Mouse (Mus musculus): ENCODE measurements around the gene Olfr1347. TPM values are rescaled to one million over a fixed set of nuclear protein-coding genes. Genes with fewer than 3 reads are reported as not detected.

The Olfr1347 gene
- polyA plus RNA-seq, 1 experiment from 2014 or later: not detected

DNA sequence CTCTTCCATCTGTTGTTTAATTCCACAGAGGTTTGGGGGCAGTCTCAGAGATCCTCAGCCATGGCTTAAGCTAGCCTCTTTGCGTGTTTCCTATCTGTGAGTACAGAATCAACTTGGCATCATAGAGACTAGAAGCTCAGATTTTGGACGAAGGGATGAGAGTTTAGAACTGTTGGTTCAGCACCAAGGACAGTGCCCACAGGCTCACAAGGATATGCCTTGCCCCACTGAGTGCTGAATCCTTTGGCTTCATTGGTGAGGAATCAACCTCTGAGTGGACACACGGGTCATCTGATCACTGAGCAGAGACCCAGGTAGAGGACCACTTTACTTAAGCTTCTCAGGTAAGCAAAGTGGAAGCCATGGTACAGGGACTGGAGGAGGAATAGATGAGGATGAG, 43.2 kb downstream of the Olfr1347 start:
- Histone ChIP-seq H3K4me3 (ENCODE audit: low read length) (no peak overlapping the region), H3K9me3 (replicated peaks; ENCODE audit: control insufficient read depth, low read length) (peaks cover 3% of the 10 kb centered on the region), H3K36me3 (ENCODE audit: control insufficient read depth, insufficient read depth) (no peaks in the 10 kb centered on the region), H3K27ac (ENCODE audit: low read length) (no peak overlapping the region), H3K4me2 (ENCODE audit: low read depth, low read length) (no peak overlapping the region), H3K27me3 (ENCODE audit: control insufficient read depth, insufficient read depth, low read length) (no peaks in the 10 kb centered on the region), H3K9ac (ENCODE audit: low read length) (no peak overlapping the region), H3K4me1 (ENCODE audit: control insufficient read depth, insufficient read depth, low read length) (no peaks in the 10 kb centered on the region)
- ATAC-seq (replicated peaks; ENCODE audit: extremely low read depth, insufficient read depth, low FRiP score): no peak
- 41% methylated on average over 3 of the region's 3 CpGs for WGBS

DNA sequence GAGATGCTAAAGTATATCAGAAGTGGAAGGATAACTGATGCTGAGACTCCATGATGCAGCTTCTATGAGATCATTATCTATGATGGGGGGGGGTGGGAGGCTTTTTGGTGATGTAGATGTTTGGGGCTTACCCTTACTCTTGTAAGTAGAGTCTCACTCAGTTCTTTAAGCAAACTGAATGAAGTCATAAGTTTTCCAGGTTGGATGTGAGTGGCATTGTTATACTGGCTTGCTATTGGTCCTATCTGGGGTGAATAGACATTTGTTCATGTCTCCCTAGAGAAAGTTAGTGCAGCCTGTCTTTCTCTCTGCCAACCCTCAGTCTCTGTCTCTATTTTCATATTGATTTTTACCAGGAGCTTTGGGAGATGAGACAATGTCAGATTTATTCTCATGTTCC, 43.7 kb downstream of the Olfr1347 start, which contains the start of gene Olfr1336:
Gene Olfr1336 (plus strand): TSS at position 301 of the 400 bp plus-strand sequence.
- H3K36me3 ChIP-seq (ENCODE audit: control insufficient read depth, insufficient read depth): no peaks in the 10 kb centered on the region
- H3K9ac ChIP-seq (ENCODE audit: low read length): no peak within 1 kb of the TSS
- ATAC-seq (replicated peaks; ENCODE audit: extremely low read depth, insufficient read depth, low FRiP score): no peak
- no peak within 1 kb of the TSS for H3K4me3 ChIP-seq (ENCODE audit: low read length)
- H3K27me3 ChIP-seq (ENCODE audit: control insufficient read depth, insufficient read depth, low read length): no peaks in the 10 kb centered on the region
- H3K4me2 ChIP-seq (ENCODE audit: low read depth, low read length): no peak within 1 kb of the TSS
- H3K9me3 ChIP-seq (replicated peaks; ENCODE audit: control insufficient read depth, low read length): peaks cover 3% of the 10 kb centered on the region
- H3K4me1 ChIP-seq (ENCODE audit: control insufficient read depth, insufficient read depth, low read length): no peaks in the 10 kb centered on the region
- no peak within 1 kb of the TSS for H3K27ac ChIP-seq (ENCODE audit: low read length)

DNA sequence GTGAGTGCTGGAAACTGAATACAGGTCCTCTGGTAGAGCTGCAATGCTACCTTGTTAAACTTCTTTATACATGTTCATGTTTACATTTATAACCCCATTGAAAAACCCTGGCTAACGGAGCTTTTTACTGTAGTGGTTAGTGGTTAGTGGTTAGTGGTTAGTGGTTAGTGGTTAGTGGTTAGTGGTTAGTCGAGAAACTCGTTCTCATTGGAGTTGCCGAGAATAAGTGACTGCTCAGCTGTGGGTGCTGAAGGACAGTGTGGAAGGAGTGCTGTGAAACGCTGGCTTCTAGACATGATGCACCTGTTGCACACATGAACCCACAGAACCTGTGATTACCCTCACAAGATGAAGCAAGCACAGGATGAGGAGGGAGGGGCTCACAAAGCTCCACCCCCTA, 51.8 kb downstream of the Olfr1347 start:
- H3K27ac ChIP-seq (ENCODE audit: low read length): no peak overlapping the region
- H3K4me3 ChIP-seq (ENCODE audit: low read length): no peak overlapping the region
- no peaks in the 10 kb centered on the region for H3K27me3 ChIP-seq (ENCODE audit: control insufficient read depth, insufficient read depth, low read length)
- H3K4me2 ChIP-seq (ENCODE audit: low read depth, low read length): no peak overlapping the region
- H3K4me1 ChIP-seq (ENCODE audit: control insufficient read depth, insufficient read depth, low read length): no peaks in the 10 kb centered on the region
- no peak for ATAC-seq (replicated peaks; ENCODE audit: extremely low read depth, insufficient read depth, low FRiP score)
- 71% methylated on average over 5 of the region's 5 CpGs for WGBS
- H3K9ac ChIP-seq (ENCODE audit: low read length): no peak overlapping the region
- peaks cover 3% of the 10 kb centered on the region; the same call in 1 of the 2 replicates for H3K9me3 ChIP-seq (replicated peaks; ENCODE audit: control insufficient read depth, low read length)
- H3K36me3 ChIP-seq (ENCODE audit: control insufficient read depth, insufficient read depth): no peaks in the 10 kb centered on the region

DNA sequence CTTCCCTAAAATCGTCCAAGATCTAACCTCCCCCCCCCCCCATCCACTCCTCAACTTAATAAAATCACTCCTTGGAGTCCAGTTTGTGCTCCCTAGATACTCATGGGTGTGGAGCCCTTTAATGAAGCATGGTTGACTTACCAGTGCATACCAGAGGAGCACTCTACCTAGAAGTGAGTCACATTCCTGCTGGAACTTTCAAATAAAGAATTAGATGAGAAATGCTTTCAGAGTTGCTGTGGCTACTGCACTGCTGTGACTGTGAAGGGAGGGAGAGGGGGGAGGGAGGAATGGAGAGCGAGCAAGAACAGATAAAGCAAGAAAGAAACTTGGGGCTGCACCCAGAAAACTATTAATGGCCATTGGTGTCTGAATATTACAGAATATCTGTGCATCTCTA, 58.4 kb downstream of the Olfr1347 start:
- H3K4me1 ChIP-seq (ENCODE audit: control insufficient read depth, insufficient read depth, low read length): no peaks in the 10 kb centered on the region
- no peaks in the 10 kb centered on the region for H3K27me3 ChIP-seq (ENCODE audit: control insufficient read depth, insufficient read depth, low read length)
- no peak overlapping the region for H3K4me2 ChIP-seq (ENCODE audit: low read depth, low read length)
- H3K9me3 ChIP-seq (replicated peaks; ENCODE audit: control insufficient read depth, low read length): peaks cover 2% of the 10 kb centered on the region; the same call in 1 of the 2 replicates
- no peak overlapping the region for H3K4me3 ChIP-seq (ENCODE audit: low read length)
- H3K36me3 ChIP-seq (ENCODE audit: control insufficient read depth, insufficient read depth): no peaks in the 10 kb centered on the region
- H3K9ac ChIP-seq (ENCODE audit: low read length): no peak overlapping the region
- H3K27ac ChIP-seq (ENCODE audit: low read length): no peak overlapping the region
- WGBS: 55% methylated on average over 2 of the region's 2 CpGs
- ATAC-seq (replicated peaks; ENCODE audit: extremely low read depth, insufficient read depth, low FRiP score): no peak

DNA sequence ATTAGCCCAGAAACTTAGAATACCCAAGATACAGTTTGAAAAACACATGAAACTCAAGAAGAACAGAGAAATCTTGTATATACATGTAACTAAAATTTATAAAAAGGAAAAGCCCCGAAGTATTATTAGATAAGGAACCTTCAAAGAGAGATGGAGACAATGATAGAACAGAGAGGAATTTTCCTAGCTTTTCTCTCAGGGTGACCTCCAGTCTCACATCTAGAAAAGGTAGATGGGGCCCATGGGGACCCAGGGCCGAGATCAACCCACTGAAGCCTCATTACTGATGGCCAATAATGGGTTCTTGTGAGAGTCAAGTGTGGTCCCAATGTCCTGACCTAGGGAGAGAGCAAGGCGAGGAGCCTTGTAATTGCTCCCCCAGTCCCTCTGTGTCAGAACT, 61.2 kb downstream of the Olfr1347 start, which contains the start of gene Olfr1344:
Gene Olfr1344 (plus strand): TSS at position 301 of the 400 bp plus-strand sequence.
- Histone ChIP-seq H3K4me1 (ENCODE audit: control insufficient read depth, insufficient read depth, low read length) (no peaks in the 10 kb centered on the region), H3K36me3 (ENCODE audit: control insufficient read depth, insufficient read depth) (no peaks in the 10 kb centered on the region), H3K27me3 (ENCODE audit: control insufficient read depth, insufficient read depth, low read length) (no peaks in the 10 kb centered on the region), H3K4me2 (ENCODE audit: low read depth, low read length) (no peak within 1 kb of the TSS), H3K9me3 (replicated peaks; ENCODE audit: control insufficient read depth, low read length) (peaks cover 2% of the 10 kb centered on the region; the same call in 1 of the 2 replicates), H3K9ac (ENCODE audit: low read length) (no peak within 1 kb of the TSS), H3K27ac (ENCODE audit: low read length) (no peak within 1 kb of the TSS), H3K4me3 (ENCODE audit: low read length) (no peak within 1 kb of the TSS)
- ATAC-seq (replicated peaks; ENCODE audit: extremely low read depth, insufficient read depth, low FRiP score): no peak
- 59% methylated on average over 3 of the region's 3 CpGs for WGBS

Other genes with a start within 250 kb of the Olfr1347 start
- not detected in 2 replicates for gene Epp13, start 247.0 kb downstream of the Olfr1347 start, polyA plus RNA-seq (2015; fragmentation: Nextera tagmentation; extraction: Ambion mirVana)
- gene Zfp667, start 213.2 kb downstream of the Olfr1347 start, polyA plus RNA-seq (2015; fragmentation: Nextera tagmentation; extraction: Ambion mirVana): 4.9 and 5.1 TPM in 2 replicates
- gene Zfp583, start 168.5 kb downstream of the Olfr1347 start, polyA plus RNA-seq (2015; fragmentation: Nextera tagmentation; extraction: Ambion mirVana): 3.2 and 4.5 TPM in 2 replicates
- 1.0 and 1.5 TPM in 2 replicates for gene Gm3854, start 156.0 kb downstream of the Olfr1347 start, polyA plus RNA-seq (2015; fragmentation: Nextera tagmentation; extraction: Ambion mirVana)
- 1.0 and 1.8 TPM in 2 replicates for gene Zfp78, start 136.5 kb downstream of the Olfr1347 start, polyA plus RNA-seq (2015; fragmentation: Nextera tagmentation; extraction: Ambion mirVana)
- 7.6 and 9.5 TPM in 2 replicates for gene Zfp28, start 116.5 kb downstream of the Olfr1347 start, polyA plus RNA-seq (2015; fragmentation: Nextera tagmentation; extraction: Ambion mirVana)
- gene Smim17, start 101.0 kb downstream of the Olfr1347 start, polyA plus RNA-seq (2015; fragmentation: Nextera tagmentation; extraction: Ambion mirVana): 0.20 TPM in 1 of 2 replicates, not detected in the other
- not detected in 2 replicates for gene Gm20715, start 89.5 kb downstream of the Olfr1347 start, polyA plus RNA-seq (2015; fragmentation: Nextera tagmentation; extraction: Ambion mirVana)
- gene Olfr1344, start 61.1 kb downstream of the Olfr1347 start, polyA plus RNA-seq (2015; fragmentation: Nextera tagmentation; extraction: Ambion mirVana): not detected in 2 replicates
- gene Olfr1336, start 43.6 kb downstream of the Olfr1347 start, polyA plus RNA-seq (2015; fragmentation: Nextera tagmentation; extraction: Ambion mirVana): 0.02 TPM in 1 of 2 replicates, not detected in the other
- gene Olfr1346, start 32.7 kb downstream of the Olfr1347 start, polyA plus RNA-seq (2015; fragmentation: Nextera tagmentation; extraction: Ambion mirVana): not detected in 2 replicates
- gene Olfr5, start 12.8 kb downstream of the Olfr1347 start, polyA plus RNA-seq (2015; fragmentation: Nextera tagmentation; extraction: Ambion mirVana): not detected in 2 replicates
- not detected in 2 replicates for gene Olfr1348, start 9.0 kb upstream of the Olfr1347 start, polyA plus RNA-seq (2015; fragmentation: Nextera tagmentation; extraction: Ambion mirVana)
- gene Olfr1349, start 23.2 kb upstream of the Olfr1347 start, polyA plus RNA-seq (2015; fragmentation: Nextera tagmentation; extraction: Ambion mirVana): not detected in 2 replicates
- not detected in 2 replicates for gene Olfr1350, start 65.1 kb upstream of the Olfr1347 start, polyA plus RNA-seq (2015; fragmentation: Nextera tagmentation; extraction: Ambion mirVana)
- gene Zim1, start 196.7 kb upstream of the Olfr1347 start, polyA plus RNA-seq (2015; fragmentation: Nextera tagmentation; extraction: Ambion mirVana): 6.6 and 11.6 TPM in 2 replicates
- 86.6 and 88.1 TPM in 2 replicates for gene Peg3, start 230.7 kb upstream of the Olfr1347 start, polyA plus RNA-seq (2015; fragmentation: Nextera tagmentation; extraction: Ambion mirVana)
- gene Usp29, start 230.8 kb upstream of the Olfr1347 start, polyA plus RNA-seq (2015; fragmentation: Nextera tagmentation; extraction: Ambion mirVana): 5.9 and 6.1 TPM in 2 replicates

Measured in heart, embryonic 16.5 days (tissue).